Mouse (Mus musculus): ENCODE data around the gene Ddx6. TPM values are rescaled to one million over a fixed set of nuclear protein-coding genes. Genes with fewer than 3 reads are reported as not detected.

Gene Ddx6
- polyA plus RNA-seq, 1 experiment from 2014 or later, result 13.6 TPM

DNA sequence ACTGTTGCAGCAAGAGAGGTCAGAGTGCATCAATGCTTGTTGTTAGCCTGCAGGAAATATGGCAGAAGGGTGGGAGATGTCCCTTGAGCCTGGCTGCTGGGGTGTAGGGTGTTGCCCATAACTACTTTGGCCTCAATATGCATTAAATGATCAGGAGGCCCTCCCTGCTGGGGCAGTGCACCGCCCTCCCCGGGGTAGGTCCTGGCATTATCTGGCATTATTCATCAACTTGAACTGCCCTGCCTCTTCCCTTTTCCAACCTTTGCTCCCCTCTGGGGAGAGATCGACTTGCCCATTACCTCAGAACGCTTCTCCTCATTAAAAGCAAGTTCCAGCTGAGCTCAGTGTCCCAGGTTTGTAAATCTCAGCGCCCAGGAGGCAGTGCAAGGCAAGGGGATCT lies 74.9 kb downstream of the Ddx6 start:
- Histone ChIP-seq H3K4me2 (no peak overlapping the region), H3K27ac (replicated peaks) (no peak overlapping the region), H3K27me3 (no peaks in the 10 kb centered on the region), H3K9ac (no peak overlapping the region), H3K9me3 (no peaks in the 10 kb centered on the region), H3K4me3 (no peak overlapping the region), H3K36me3 (no peaks in the 10 kb centered on the region), H3K4me1 (replicated peaks) (no peaks in the 10 kb centered on the region)
- 64% methylated on average over 5 of the region's 5 CpGs for WGBS
- no peak for ATAC-seq (ENCODE audit: low FRiP score, low read depth)

DNA sequence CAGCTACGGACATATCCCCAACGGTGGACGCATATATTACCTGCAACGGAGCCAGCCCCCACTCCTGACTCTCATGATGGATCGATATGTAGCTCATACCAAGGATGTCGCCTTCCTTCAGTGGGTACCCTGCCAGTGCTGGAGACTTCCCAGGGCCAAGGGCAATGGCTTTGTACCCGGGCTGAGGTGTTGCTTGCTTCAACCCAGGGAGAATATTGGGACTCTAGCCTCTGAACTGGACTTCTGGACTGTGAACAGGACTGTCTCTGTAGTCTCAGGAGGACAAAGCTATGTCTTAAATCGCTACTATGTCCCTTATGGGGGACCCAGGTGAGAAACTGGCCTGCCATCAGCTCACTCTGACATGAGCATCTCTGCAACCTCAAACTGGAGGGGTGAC lies 78.4 kb downstream of the Ddx6 start:
- 86% methylated on average over 8 of the region's 8 CpGs for WGBS
- Histone ChIP-seq H3K36me3 (peaks cover 4% of the 10 kb centered on the region; the same call in 1 of the 2 replicates), H3K27ac (replicated peaks) (no peak overlapping the region), H3K9ac (no peak overlapping the region), H3K4me2 (no peak overlapping the region), H3K4me3 (no peak overlapping the region), H3K4me1 (replicated peaks) (peaks cover 19% of the 10 kb centered on the region), H3K9me3 (no peaks in the 10 kb centered on the region), H3K27me3 (no peaks in the 10 kb centered on the region)
- no peak for ATAC-seq (ENCODE audit: low FRiP score, low read depth)

DNA sequence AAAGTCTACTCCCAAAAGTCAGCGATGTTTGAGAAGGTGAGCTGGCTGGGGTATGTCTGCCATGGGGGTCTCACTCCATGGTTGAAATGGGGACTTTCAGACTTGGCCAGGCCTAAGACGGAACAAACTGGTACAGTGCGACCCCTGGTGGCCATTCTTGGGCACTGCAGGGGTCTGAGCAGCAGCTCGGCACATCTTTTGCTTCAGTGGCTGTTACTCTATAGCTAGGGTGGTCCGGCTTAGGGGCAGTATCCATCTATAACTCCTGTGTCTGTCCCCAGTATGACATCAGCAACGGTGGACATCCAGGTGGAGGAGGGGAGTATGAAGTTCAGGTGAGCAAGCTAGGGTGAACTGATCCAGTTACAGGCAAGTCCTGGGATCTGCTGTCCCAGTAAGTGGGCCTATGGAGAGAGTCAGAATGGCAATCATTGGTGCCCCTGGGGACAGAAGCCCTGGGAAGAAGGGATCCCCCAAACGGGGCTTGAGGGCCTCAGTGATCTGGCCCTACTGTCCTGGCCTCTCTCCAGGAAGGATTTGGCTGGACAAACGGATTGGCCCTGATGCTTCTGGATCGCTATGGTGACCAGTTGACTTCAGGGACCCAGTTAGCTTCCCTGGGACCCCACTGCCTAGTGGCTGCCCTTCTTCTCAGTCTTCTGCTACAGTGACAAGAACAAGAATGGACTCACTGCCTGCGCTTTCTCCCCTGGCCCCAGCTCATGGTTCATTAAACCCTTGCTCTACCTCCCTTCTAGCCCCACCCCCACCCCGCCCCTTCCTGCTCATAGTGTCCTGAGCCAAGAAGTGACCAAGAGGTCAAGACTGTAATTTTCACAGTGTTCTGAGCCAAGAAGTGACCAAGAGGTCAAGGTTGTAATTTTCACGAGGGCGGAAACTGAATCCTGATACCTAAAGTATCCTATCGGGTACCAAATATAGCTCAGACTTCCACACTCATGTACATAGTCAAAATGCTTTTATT lies 80.9 kb downstream of the Ddx6 start:
- peaks cover 13% of the 10 kb centered on the region for H3K36me3 ChIP-seq
- 26% methylated on average over 14 of the region's 14 CpGs for WGBS
- peak; percentile 59 for ATAC-seq (ENCODE audit: low FRiP score, low read depth)
- H3K4me3 ChIP-seq, result no peak overlapping the region
- no peak overlapping the region for H3K9ac ChIP-seq
- peak overlapping the region; percentile 43; the same call in 1 of the 2 replicates for H3K27ac ChIP-seq (replicated peaks)
- H3K4me2 ChIP-seq, result no peak overlapping the region
- no peaks in the 10 kb centered on the region for H3K9me3 ChIP-seq
- peaks cover 19% of the 10 kb centered on the region for H3K4me1 ChIP-seq (replicated peaks)
- H3K27me3 ChIP-seq, result no peaks in the 10 kb centered on the region

DNA sequence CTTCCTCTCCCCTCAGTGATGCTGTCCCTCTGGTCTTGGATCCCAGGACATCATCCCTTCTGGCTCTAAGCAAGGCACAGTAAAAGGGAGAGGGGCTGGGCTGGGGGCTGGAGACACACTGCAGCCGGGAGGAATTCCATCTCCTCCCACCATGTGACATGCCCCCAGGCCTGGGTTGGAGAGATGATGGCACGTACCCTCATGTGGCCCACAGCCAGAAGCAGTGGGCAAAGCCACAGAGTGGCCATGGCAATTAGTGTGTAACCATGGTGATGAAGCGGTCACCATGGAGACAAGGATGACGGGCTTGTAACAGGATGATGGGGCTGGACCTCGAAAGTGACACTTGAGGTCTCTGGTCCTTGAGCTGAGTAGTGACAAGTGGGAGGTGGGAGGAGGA lies 81.9 kb downstream of the Ddx6 start:
- peaks cover 19% of the 10 kb centered on the region for H3K36me3 ChIP-seq
- peak; percentile 79 for ATAC-seq (ENCODE audit: low FRiP score, low read depth)
- H3K4me3 ChIP-seq, result no peak overlapping the region
- no peaks in the 10 kb centered on the region for H3K9me3 ChIP-seq
- H3K27me3 ChIP-seq, result no peaks in the 10 kb centered on the region
- H3K27ac ChIP-seq (replicated peaks), result peak overlapping the region; percentile 43; the same call in 1 of the 2 replicates
- WGBS, result 19% methylated on average over 5 of the region's 5 CpGs
- no peak overlapping the region for H3K4me2 ChIP-seq
- H3K4me1 ChIP-seq (replicated peaks), result peaks cover 21% of the 10 kb centered on the region
- no peak overlapping the region for H3K9ac ChIP-seq

DNA sequence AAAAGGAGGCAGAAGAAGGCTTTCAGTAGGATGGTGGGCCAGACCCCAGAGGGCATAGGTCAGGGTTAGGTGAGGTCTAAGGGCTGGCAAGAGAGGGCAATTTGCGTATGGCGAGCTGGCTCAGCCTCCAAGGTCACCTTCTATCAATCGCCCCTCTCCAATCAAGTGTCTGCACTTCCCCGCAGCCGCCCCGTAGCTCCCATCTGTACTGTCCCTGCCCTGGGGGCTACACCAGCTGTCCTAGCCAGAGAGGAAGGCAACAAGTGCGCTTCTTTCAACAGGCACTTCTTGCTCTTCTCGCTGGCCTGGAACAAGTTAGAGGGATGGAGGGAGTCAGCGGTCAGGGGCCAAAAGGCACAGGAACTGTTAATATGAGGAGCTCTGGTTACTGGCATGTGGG lies 83.3 kb downstream of the Ddx6 start:
- no peak for ATAC-seq (ENCODE audit: low FRiP score, low read depth)
- H3K36me3 ChIP-seq, result peaks cover 21% of the 10 kb centered on the region
- no peaks in the 10 kb centered on the region for H3K9me3 ChIP-seq

More for the DNA sequence above, 83.3 kb downstream of the Ddx6 start:
- Histone ChIP-seq H3K27ac (replicated peaks) (no peak overlapping the region), H3K27me3 (no peaks in the 10 kb centered on the region), H3K9ac (no peak overlapping the region), H3K4me1 (replicated peaks) (peaks cover 24% of the 10 kb centered on the region), H3K4me2 (no peak overlapping the region), H3K4me3 (no peak overlapping the region)
- 60% methylated on average over 9 of the region's 9 CpGs for WGBS

Other genes with a start within 250 kb of the Ddx6 start
- 40.3 and 45.0 TPM in 2 replicates for gene Vps11, start 243.2 kb upstream of the Ddx6 start, polyA plus RNA-seq (2015; fragmentation: Nextera tagmentation; extraction: Ambion mirVana)
- gene Hyou1, start 225.4 kb upstream of the Ddx6 start, polyA plus RNA-seq (2015; fragmentation: Nextera tagmentation; extraction: Ambion mirVana), result 27.4 and 27.6 TPM in 2 replicates
- 50.2 and 56.3 TPM in 2 replicates for gene Slc37a4, start 208.0 kb upstream of the Ddx6 start, polyA plus RNA-seq (2015; fragmentation: Nextera tagmentation; extraction: Ambion mirVana)
- 1,001 and 1,147 TPM in 2 replicates for gene Rps25, start 197.8 kb upstream of the Ddx6 start, polyA plus RNA-seq (2015; fragmentation: Nextera tagmentation; extraction: Ambion mirVana)
- gene Trappc4, start 197.3 kb upstream of the Ddx6 start, polyA plus RNA-seq (2015; fragmentation: Nextera tagmentation; extraction: Ambion mirVana), result 287 and 295 TPM in 2 replicates
- 32.0 and 34.9 TPM in 2 replicates for gene Ccdc84, start 186.3 kb upstream of the Ddx6 start, polyA plus RNA-seq (2015; fragmentation: Nextera tagmentation; extraction: Ambion mirVana)
- not detected in 2 replicates for gene Foxr1, start 163.8 kb upstream of the Ddx6 start, polyA plus RNA-seq (2015; fragmentation: Nextera tagmentation; extraction: Ambion mirVana)
- gene Upk2, start 149.9 kb upstream of the Ddx6 start, polyA plus RNA-seq (2015; fragmentation: Nextera tagmentation; extraction: Ambion mirVana), result not detected in 2 replicates
- gene Bcl9l, start 122.1 kb upstream of the Ddx6 start, polyA plus RNA-seq (2015; fragmentation: Nextera tagmentation; extraction: Ambion mirVana), result 10.7 and 11.9 TPM in 2 replicates
- 0.09 TPM in 1 of 2 replicates, not detected in the other for gene Cxcr5, start 43.0 kb upstream of the Ddx6 start, polyA plus RNA-seq (2015; fragmentation: Nextera tagmentation; extraction: Ambion mirVana)
- not detected in 2 replicates for gene Treh, start 68.3 kb downstream of the Ddx6 start, polyA plus RNA-seq (2015; fragmentation: Nextera tagmentation; extraction: Ambion mirVana)
- gene Phldb1, start 130.3 kb downstream of the Ddx6 start, polyA plus RNA-seq (2015; fragmentation: Nextera tagmentation; extraction: Ambion mirVana), result 46.4 and 46.8 TPM in 2 replicates
- 130 and 135 TPM in 2 replicates for gene Arcn1, start 163.0 kb downstream of the Ddx6 start, polyA plus RNA-seq (2015; fragmentation: Nextera tagmentation; extraction: Ambion mirVana)
- gene Ift46, start 163.0 kb downstream of the Ddx6 start, polyA plus RNA-seq (2015; fragmentation: Nextera tagmentation; extraction: Ambion mirVana), result 153 and 158 TPM in 2 replicates
- 20.2 and 22.7 TPM in 2 replicates for gene Tmem25, start 194.4 kb downstream of the Ddx6 start, polyA plus RNA-seq (2015; fragmentation: Nextera tagmentation; extraction: Ambion mirVana)
- 0.26 and 0.42 TPM in 2 replicates for gene Ttc36, start 198.2 kb downstream of the Ddx6 start, polyA plus RNA-seq (2015; fragmentation: Nextera tagmentation; extraction: Ambion mirVana)